Mouse (Mus musculus) stomach, postnatal 0 days (tissue): ENCODE measurements around the gene Creb5. TPM values are rescaled to one million over a fixed set of nuclear protein-coding genes. Genes with fewer than 3 reads are reported as not detected.

Experiments
- ATAC-seq: fragments of 200-750 bp; cut with Nextera tagmentation; 2 replicates; pipeline ENCODE4 v1.8.0; 2017; ENCODE audit not compliant: low FRiP score, low TSS enrichment
- DNase-seq: peaks from one replicate; pipeline ENCODE4 v3.0.0-alpha.2; 2016; ENCODE audit warnings: low spot score
- H3K27ac ChIP-seq: fragments of 300-500 bp; sonication (generic); replicated peaks from 2 replicates; pipeline ENCODE4 v1.5.1; 2014; ENCODE audit warnings: mild to moderate bottlenecking, control low read depth
- H3K27me3 ChIP-seq: fragments of 300-500 bp; sonication (generic); 2 replicates; pipeline ENCODE4 v1.6.1; 2014; ENCODE audit warnings: low read length; ENCODE audit not compliant: control insufficient read depth, insufficient read depth
- H3K36me3 ChIP-seq: fragments of 300-500 bp; sonication (generic); 2 replicates; pipeline ENCODE4 v1.6.1; 2014; ENCODE audit warnings: low read length, mixed read lengths; ENCODE audit not compliant: control insufficient read depth, insufficient read depth
- H3K4me1 ChIP-seq: fragments of 300-500 bp; sonication (generic); replicated peaks from 2 replicates; pipeline ENCODE4 v1.6.1; 2014; ENCODE audit warnings: antibody characterized with exemption; ENCODE audit not compliant: control insufficient read depth, insufficient read depth
- H3K4me2 ChIP-seq: fragments of 300-500 bp; sonication (generic); replicated peaks from 2 replicates; pipeline ENCODE4 v1.6.1; 2014; ENCODE audit warnings: low read depth, mild to moderate bottlenecking, control low read depth, moderate library complexity
- H3K4me3 ChIP-seq: fragments of 300-500 bp; sonication (generic); 2 replicates; pipeline ENCODE4 v1.5.1; 2014; ENCODE audit warnings: low read depth, low read length, control low read depth
- H3K9ac ChIP-seq: fragments of 300-500 bp; sonication (generic); 2 replicates; pipeline ENCODE4 v1.6.1; 2014; ENCODE audit warnings: mild to moderate bottlenecking, low read length, control low read depth, mixed read lengths
- H3K9me3 ChIP-seq: fragments of 300-500 bp; sonication (generic); 2 replicates; pipeline ENCODE4 v1.6.1; 2016; ENCODE audit warnings: low read length; ENCODE audit not compliant: control insufficient read depth
- CTCF ChIP-seq: IDR thresholded peaks from 2 replicates; pipeline ENCODE4 v1.5.1; 2016; ENCODE audit warnings: antibody characterized with exemption, low read depth, mild to moderate bottlenecking, moderate library complexity
- EP300 ChIP-seq: optimal IDR thresholded peaks from 2 replicates; pipeline ENCODE3; 2016; ENCODE audit warnings: antibody characterized with exemption
- WGBS: fragments of 180-500 bp; shearing (Covaris S2); extraction: QIAGEN DNeasy Blood & Tissue Kit; methylation state at CpG from one replicate; pipeline ENCODE4 v1.1.7; 2014; 5-methylcytosine and 5-hydroxymethylcytosine counted together
- polyA plus RNA-seq: library from polyadenylated mRNA; unstranded; fragments of >200 nt; fragmentation: Nextera tagmentation; extraction: Ambion mirVana; gene quantifications from 2 replicates; pipeline ENCODE4 v1.2.1, GENCODE M21; 2015

Gene Creb5
- polyA plus RNA-seq, 1 experiment from 2014 or later: 3.2 TPM

DNA sequence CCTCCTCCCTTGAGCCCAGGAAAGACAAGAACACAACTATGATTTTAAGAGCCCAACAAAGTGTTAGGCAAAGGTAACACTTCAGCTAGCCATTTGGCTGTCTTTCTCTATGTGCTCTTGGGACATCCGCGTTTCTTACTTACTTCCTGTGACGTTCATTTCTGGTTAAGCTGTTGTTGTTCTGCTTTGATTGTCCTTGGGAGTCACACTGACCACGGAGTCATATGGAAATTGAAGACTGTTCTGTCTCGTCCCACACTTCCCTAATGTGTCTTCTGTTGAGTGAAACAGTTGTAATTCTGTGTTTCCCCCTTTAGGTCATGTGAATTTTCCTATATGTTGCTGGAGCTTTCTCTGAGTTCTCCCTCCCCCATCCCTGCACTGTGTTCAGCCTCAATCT lies 305.2 kb downstream of the Creb5 start:
- H3K27ac ChIP-seq: no peak overlapping the region

DNA sequence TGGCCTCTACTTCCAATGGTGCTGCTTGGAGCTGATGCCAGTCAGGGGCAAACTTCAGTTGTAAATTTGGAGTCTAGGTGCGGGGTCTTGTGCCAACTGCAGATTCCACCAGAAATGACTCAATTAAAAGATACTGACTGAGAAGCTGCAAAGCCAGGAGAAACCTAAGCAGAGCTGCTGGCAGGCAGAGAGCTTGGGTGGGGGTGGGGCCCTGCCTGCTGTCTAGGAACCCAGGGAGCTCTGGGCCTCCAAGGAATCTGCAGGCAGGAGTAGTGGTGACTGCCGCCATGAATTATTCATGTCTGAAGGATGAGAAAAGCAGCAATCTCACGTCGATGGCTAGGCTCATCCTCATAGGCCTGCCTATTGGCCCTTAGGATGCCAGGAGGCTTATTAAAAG lies 306.5 kb downstream of the Creb5 start:
- WGBS: 55% methylated on average over 4 of the region's 4 CpGs
- ATAC-seq: no peak

More for the DNA sequence above, 305.2 kb downstream of the Creb5 start:
- no peak for TF ChIP-seq EP300
- TF ChIP-seq CTCF: no peak
- Histone ChIP-seq H3K9me3 (no peaks in the 10 kb centered on the region), H3K9ac (no peak overlapping the region), H3K4me1 (no peaks in the 10 kb centered on the region), H3K27me3 (no peaks in the 10 kb centered on the region), H3K4me3 (no peak overlapping the region), H3K4me2 (no peak overlapping the region), H3K36me3 (no peaks in the 10 kb centered on the region)
- 88% methylated on average over 5 of the region's 5 CpGs for WGBS
- no peak for DNase-seq
- no peak for ATAC-seq

DNA sequence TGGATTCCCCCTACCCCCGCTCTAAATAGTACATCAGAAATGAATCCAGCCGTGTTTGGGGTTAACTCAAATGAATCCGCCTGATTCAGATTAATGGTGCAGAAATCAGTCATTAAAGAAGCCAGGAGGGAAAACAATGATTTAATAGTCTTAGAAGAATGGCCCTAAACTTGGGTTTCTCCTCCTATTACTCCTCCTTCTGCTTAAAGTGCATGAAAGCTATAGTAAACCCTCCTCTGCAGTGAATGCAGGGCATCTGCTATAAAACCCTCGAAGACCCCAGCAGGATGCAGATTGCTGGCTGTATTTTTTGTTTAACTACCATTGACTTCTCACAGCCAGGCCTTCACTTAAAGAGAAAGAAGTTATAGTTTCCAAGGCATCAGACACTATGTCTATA lies 307.2 kb downstream of the Creb5 start:
- Histone ChIP-seq H3K36me3 (no peaks in the 10 kb centered on the region), H3K4me2 (no peak overlapping the region), H3K27me3 (no peaks in the 10 kb centered on the region), H3K4me3 (no peak overlapping the region), H3K9ac (no peak overlapping the region), H3K9me3 (no peaks in the 10 kb centered on the region), H3K27ac (no peak overlapping the region), H3K4me1 (no peaks in the 10 kb centered on the region)
- TF ChIP-seq EP300: no peak
- no peak for TF ChIP-seq CTCF
- DNase-seq (no peak), ATAC-seq (no peak)
- WGBS: 83% methylated on average over 4 of the region's 4 CpGs

More for the DNA sequence above, 306.5 kb downstream of the Creb5 start:
- H3K4me3 ChIP-seq: no peak overlapping the region
- no peaks in the 10 kb centered on the region for H3K36me3 ChIP-seq
- TF ChIP-seq CTCF (no peak), EP300 (no peak)
- H3K9ac ChIP-seq: no peak overlapping the region
- no peak for DNase-seq
- H3K27me3 ChIP-seq: no peaks in the 10 kb centered on the region
- no peak overlapping the region for H3K4me2 ChIP-seq
- no peaks in the 10 kb centered on the region for H3K9me3 ChIP-seq
- H3K4me1 ChIP-seq: no peaks in the 10 kb centered on the region
- no peak overlapping the region for H3K27ac ChIP-seq

DNA sequence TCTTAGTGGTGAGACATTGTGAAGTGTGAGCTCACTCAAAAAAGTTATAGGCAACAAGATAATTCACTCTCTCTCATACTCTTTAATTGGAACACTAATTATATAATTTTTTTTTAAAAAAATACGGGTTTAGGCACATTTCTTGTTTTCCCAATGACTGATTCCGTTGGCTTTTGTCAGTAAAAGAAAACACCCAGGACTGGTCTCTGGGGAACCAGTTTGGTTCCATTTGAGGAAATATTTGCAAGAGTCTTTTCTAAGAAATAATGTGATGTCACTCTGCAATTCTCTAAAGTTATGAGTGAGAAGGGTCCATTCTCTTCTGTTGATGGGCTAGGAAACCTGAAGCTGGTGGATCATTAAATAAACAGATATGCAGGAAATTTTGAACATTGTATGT lies 309.3 kb downstream of the Creb5 start:
- Histone ChIP-seq H3K9me3 (no peaks in the 10 kb centered on the region), H3K27me3 (no peaks in the 10 kb centered on the region), H3K4me3 (no peak overlapping the region), H3K36me3 (no peaks in the 10 kb centered on the region), H3K27ac (no peak overlapping the region), H3K9ac (no peak overlapping the region), H3K4me1 (no peaks in the 10 kb centered on the region; the same call in 1 of the 2 replicates), H3K4me2 (no peak overlapping the region)
- no peak for ATAC-seq
- DNase-seq: no peak
- TF ChIP-seq EP300: no peak
- TF ChIP-seq CTCF: no peak
- WGBS: 74% methylated on average over 2 of the region's 2 CpGs

DNA sequence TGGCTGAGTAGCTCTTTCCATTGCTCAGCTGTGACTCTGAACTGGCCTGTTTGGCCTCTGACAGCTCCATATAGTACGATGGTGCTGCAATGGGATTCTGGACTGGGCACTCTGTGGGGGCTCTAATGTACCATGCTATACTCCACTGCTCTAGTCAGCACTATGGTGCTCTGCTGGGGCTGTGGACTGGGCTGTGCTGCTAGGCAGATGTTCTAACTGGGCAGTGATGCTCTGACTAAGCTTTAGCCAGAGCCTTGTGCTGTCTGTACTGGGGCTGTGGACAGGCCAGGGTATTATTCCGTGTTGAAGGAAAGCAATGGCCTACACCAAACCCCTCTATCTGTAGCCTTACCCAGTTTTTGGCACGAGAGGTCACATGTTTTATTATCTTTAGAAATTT lies 316.0 kb downstream of the Creb5 start:
- Histone ChIP-seq H3K27ac (no peak overlapping the region), H3K9me3 (no peaks in the 10 kb centered on the region), H3K4me2 (no peak overlapping the region), H3K4me1 (no peaks in the 10 kb centered on the region; the same call in 1 of the 2 replicates), H3K4me3 (no peak overlapping the region), H3K36me3 (no peaks in the 10 kb centered on the region), H3K27me3 (no peaks in the 10 kb centered on the region), H3K9ac (no peak overlapping the region)
- TF ChIP-seq CTCF (no peak), EP300 (no peak)
- DNase-seq (no peak), ATAC-seq (no peak)
- WGBS: 93% methylated on average over 3 of the region's 3 CpGs

DNA sequence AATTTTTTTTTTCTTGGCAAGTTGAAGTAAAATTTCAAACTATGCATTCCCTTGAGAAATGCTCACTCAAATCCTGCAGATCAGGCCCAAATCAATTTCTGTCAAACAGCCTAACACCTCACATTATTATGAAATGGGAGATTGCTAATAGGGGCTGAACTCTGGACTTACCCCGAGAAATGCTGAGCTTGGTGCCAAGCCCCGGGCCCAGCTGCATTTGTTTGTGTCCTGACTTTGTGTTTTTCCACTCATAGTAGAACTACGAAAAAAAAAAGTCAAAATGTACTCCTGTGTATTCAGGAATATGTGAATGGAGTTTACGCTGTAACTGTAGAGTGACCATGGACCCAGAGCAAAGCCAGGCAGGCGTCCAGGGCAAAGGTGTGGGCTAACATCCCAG lies 316.6 kb downstream of the Creb5 start:
- ATAC-seq (no peak), DNase-seq (no peak)
- no peak for TF ChIP-seq EP300
- TF ChIP-seq CTCF: no peak
- no peaks in the 10 kb centered on the region for H3K27me3 ChIP-seq
- H3K27ac ChIP-seq: no peak overlapping the region
- H3K9ac ChIP-seq: no peak overlapping the region
- WGBS: 75% methylated on average over 5 of the region's 5 CpGs
- no peak overlapping the region for H3K4me2 ChIP-seq
- H3K4me3 ChIP-seq: no peak overlapping the region
- no peaks in the 10 kb centered on the region for H3K9me3 ChIP-seq
- H3K4me1 ChIP-seq: no peaks in the 10 kb centered on the region; the same call in 1 of the 2 replicates
- no peaks in the 10 kb centered on the region for H3K36me3 ChIP-seq
